Mouse (Mus musculus): ENCODE measurements around the gene Serpinc1.

DNA sequence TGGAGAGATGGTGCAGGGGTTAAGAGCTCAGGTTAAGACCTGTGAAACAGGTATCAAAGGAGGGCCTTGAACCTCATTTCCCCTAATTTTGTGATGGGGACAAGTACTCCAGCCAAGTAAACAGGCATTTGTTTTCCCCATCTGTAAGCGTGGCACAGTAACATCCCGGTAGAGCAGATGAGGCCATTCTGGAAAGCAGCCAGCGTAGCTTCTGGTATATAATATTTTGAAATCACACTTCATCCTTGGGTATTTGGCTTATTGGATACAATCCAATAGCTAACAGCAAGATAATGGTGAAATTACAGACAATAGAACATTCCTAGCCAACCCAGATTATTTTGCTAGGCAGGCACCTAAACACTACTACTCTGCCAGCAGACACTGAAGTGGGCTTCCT, 4.5 kb downstream of the Serpinc1 start:
- TF ChIP-seq CTCF (IDR thresholded peaks at IDR 0.05) (no peak), EP300 (IDR thresholded peaks at IDR 0.05) (no peak)

Measured in lung, postnatal 0 days (tissue).